Mouse (Mus musculus): ENCODE measurements around the gene Itga9. TPM values are rescaled to one million over a fixed set of nuclear protein-coding genes. Genes with fewer than 3 reads are reported as not detected.

The Itga9 gene
- polyA plus RNA-seq, 1 experiment from 2014 or later: 2.6 TPM

- H3K4me2 ChIP-seq: no peak overlapping the region
These were observed 324.1 kb downstream of the Itga9 start for GRCm38 (mm10) chr9:118930611-118931010.

GRCm38 (mm10) chr9:118933800-118934199 is 327.3 kb downstream of the Itga9 start:
- no peak overlapping the region for H3K4me3 ChIP-seq (replicated peaks)
- no peaks in the 10 kb centered on the region for H3K27me3 ChIP-seq (replicated peaks)
- H3K9ac ChIP-seq (replicated peaks): no peak overlapping the region
- no peak overlapping the region for H3K27ac ChIP-seq (replicated peaks)
- H3K9me3 ChIP-seq (replicated peaks): no peaks in the 10 kb centered on the region
- WGBS: 93% methylated on average over 9 of the region's 9 CpGs
- no peak for ATAC-seq (ENCODE audit: low FRiP score)
- H3K4me2 ChIP-seq: no peak overlapping the region
- 0 out of 2 replicates have a peak, but pooled peaks cover 2% of the 10 kb centered on the region for H3K36me3 ChIP-seq
- H3K4me1 ChIP-seq: peaks cover 32% of the 10 kb centered on the region

More at GRCm38 (mm10) chr9:118930611-118931010, 324.1 kb downstream of the Itga9 start:
- ATAC-seq (ENCODE audit: low FRiP score): no peak
- Histone ChIP-seq H3K36me3 (0 out of 2 replicates have a peak, but pooled peaks cover 2% of the 10 kb centered on the region), H3K4me1 (peaks cover 33% of the 10 kb centered on the region), H3K9me3 (replicated peaks) (no peaks in the 10 kb centered on the region), H3K4me3 (replicated peaks) (no peak overlapping the region), H3K27me3 (replicated peaks) (no peaks in the 10 kb centered on the region), H3K27ac (replicated peaks) (no peak overlapping the region), H3K9ac (replicated peaks) (no peak overlapping the region)
- 77% methylated on average over 9 of the region's 9 CpGs for WGBS

- Histone ChIP-seq H3K4me3 (replicated peaks) (no peak overlapping the region), H3K4me2 (no peak overlapping the region), H3K9ac (replicated peaks) (no peak overlapping the region), H3K27ac (replicated peaks) (no peak overlapping the region), H3K27me3 (replicated peaks) (no peaks in the 10 kb centered on the region), H3K36me3 (0 out of 2 replicates have a peak, but pooled peaks cover 2% of the 10 kb centered on the region), H3K9me3 (replicated peaks) (no peaks in the 10 kb centered on the region), H3K4me1 (peaks cover 32% of the 10 kb centered on the region)
- ATAC-seq (ENCODE audit: low FRiP score): no peak
- WGBS: 90% methylated on average over 12 of the region's 12 CpGs
These were observed 327.8 kb downstream of the Itga9 start for GRCm38 (mm10) chr9:118934319-118934718.

- no peak overlapping the region for H3K4me3 ChIP-seq (replicated peaks)
- H3K4me2 ChIP-seq: no peak overlapping the region
- 76% methylated on average over 13 of the region's 13 CpGs for WGBS
- no peaks in the 10 kb centered on the region for H3K27me3 ChIP-seq (replicated peaks)
- H3K9me3 ChIP-seq (replicated peaks): no peaks in the 10 kb centered on the region
- ATAC-seq (ENCODE audit: low FRiP score): no peak
- no peak overlapping the region for H3K9ac ChIP-seq (replicated peaks)
- 0 out of 2 replicates have a peak, but pooled peaks cover 2% of the 10 kb centered on the region for H3K36me3 ChIP-seq
- H3K4me1 ChIP-seq: peaks cover 31% of the 10 kb centered on the region
- no peak overlapping the region for H3K27ac ChIP-seq (replicated peaks)
These were observed 328.6 kb downstream of the Itga9 start for GRCm38 (mm10) chr9:118935098-118935497.

- Histone ChIP-seq H3K27ac (replicated peaks) (no peak overlapping the region; the same call in 1 of the 2 replicates), H3K36me3 (0 out of 2 replicates have a peak, but pooled peaks cover 2% of the 10 kb centered on the region), H3K4me2 (no peak overlapping the region), H3K4me3 (replicated peaks) (no peak overlapping the region), H3K4me1 (peaks cover 32% of the 10 kb centered on the region), H3K9me3 (replicated peaks) (no peaks in the 10 kb centered on the region), H3K27me3 (replicated peaks) (no peaks in the 10 kb centered on the region), H3K9ac (replicated peaks) (no peak overlapping the region)
- no peak for ATAC-seq (ENCODE audit: low FRiP score)
- WGBS: 38% methylated on average over 12 of the region's 12 CpGs
These were observed 329.6 kb downstream of the Itga9 start for GRCm38 (mm10) chr9:118936071-118936470.

GRCm38 (mm10) chr9:118937515-118937914 is 331.0 kb downstream of the Itga9 start:
- no peaks in the 10 kb centered on the region for H3K27me3 ChIP-seq (replicated peaks)
- peaks cover 32% of the 10 kb centered on the region for H3K4me1 ChIP-seq
- no peak overlapping the region for H3K4me2 ChIP-seq
- H3K9me3 ChIP-seq (replicated peaks): no peaks in the 10 kb centered on the region
- ATAC-seq (ENCODE audit: low FRiP score): no peak
- 0 out of 2 replicates have a peak, but pooled peaks cover 2% of the 10 kb centered on the region for H3K36me3 ChIP-seq
- no peak overlapping the region for H3K27ac ChIP-seq (replicated peaks)
- H3K9ac ChIP-seq (replicated peaks): no peak overlapping the region
- WGBS: 49% methylated on average over 3 of the region's 3 CpGs
- H3K4me3 ChIP-seq (replicated peaks): no peak overlapping the region

GRCm38 (mm10) chr9:118939410-118939809 is 332.9 kb downstream of the Itga9 start:
- Histone ChIP-seq H3K27ac (replicated peaks) (no peak overlapping the region), H3K9ac (replicated peaks) (no peak overlapping the region), H3K27me3 (replicated peaks) (no peaks in the 10 kb centered on the region), H3K9me3 (replicated peaks) (no peaks in the 10 kb centered on the region), H3K4me2 (no peak overlapping the region), H3K36me3 (no peaks in the 10 kb centered on the region), H3K4me1 (peaks cover 36% of the 10 kb centered on the region), H3K4me3 (replicated peaks) (no peak overlapping the region)
- 39% methylated on average over 13 of the region's 13 CpGs for WGBS
- ATAC-seq (ENCODE audit: low FRiP score): no peak

- no peak for ATAC-seq (ENCODE audit: low FRiP score)
- Histone ChIP-seq H3K4me1 (peaks cover 36% of the 10 kb centered on the region), H3K4me3 (replicated peaks) (no peak overlapping the region), H3K4me2 (no peak overlapping the region), H3K27me3 (replicated peaks) (no peaks in the 10 kb centered on the region), H3K36me3 (no peaks in the 10 kb centered on the region), H3K27ac (replicated peaks) (no peak overlapping the region), H3K9me3 (replicated peaks) (no peaks in the 10 kb centered on the region), H3K9ac (replicated peaks) (no peak overlapping the region)
- WGBS: 86% methylated on average over 12 of the region's 12 CpGs
These were observed 333.3 kb downstream of the Itga9 start for GRCm38 (mm10) chr9:118939831-118940230.

GRCm38 (mm10) chr9:118940591-118941207 is 334.2 kb downstream of the Itga9 start:
- Histone ChIP-seq H3K4me3 (replicated peaks) (no peak overlapping the region), H3K27me3 (replicated peaks) (no peaks in the 10 kb centered on the region), H3K4me1 (peaks cover 33% of the 10 kb centered on the region), H3K4me2 (no peak overlapping the region), H3K27ac (replicated peaks) (no peak overlapping the region), H3K9me3 (replicated peaks) (no peaks in the 10 kb centered on the region), H3K36me3 (no peaks in the 10 kb centered on the region), H3K9ac (replicated peaks) (no peak overlapping the region)
- WGBS: 74% methylated on average over 12 of the region's 12 CpGs
- ATAC-seq (ENCODE audit: low FRiP score): no peak

GRCm38 (mm10) chr9:118942030-118942429 is 335.5 kb downstream of the Itga9 start:
- no peak for ATAC-seq (ENCODE audit: low FRiP score)

GRCm38 (mm10) chr9:118943941-118944340 is 337.5 kb downstream of the Itga9 start:
- no peak overlapping the region for H3K4me3 ChIP-seq (replicated peaks)
- 72% methylated on average over 5 of the region's 5 CpGs for WGBS
- no peaks in the 10 kb centered on the region for H3K9me3 ChIP-seq (replicated peaks)
- H3K36me3 ChIP-seq: no peaks in the 10 kb centered on the region
- no peaks in the 10 kb centered on the region for H3K27me3 ChIP-seq (replicated peaks)
- H3K27ac ChIP-seq (replicated peaks): no peak overlapping the region
- no peak overlapping the region for H3K9ac ChIP-seq (replicated peaks)
- H3K4me2 ChIP-seq: no peak overlapping the region
- peaks cover 13% of the 10 kb centered on the region for H3K4me1 ChIP-seq
- ATAC-seq (ENCODE audit: low FRiP score): no peak

More at GRCm38 (mm10) chr9:118942030-118942429, 335.5 kb downstream of the Itga9 start:
- no peak overlapping the region for H3K9ac ChIP-seq (replicated peaks)
- H3K27ac ChIP-seq (replicated peaks): no peak overlapping the region
- 79% methylated on average over 4 of the region's 4 CpGs for WGBS
- H3K36me3 ChIP-seq: no peaks in the 10 kb centered on the region
- H3K27me3 ChIP-seq (replicated peaks): no peaks in the 10 kb centered on the region
- no peak overlapping the region for H3K4me3 ChIP-seq (replicated peaks)
- no peaks in the 10 kb centered on the region for H3K9me3 ChIP-seq (replicated peaks)
- peaks cover 20% of the 10 kb centered on the region for H3K4me1 ChIP-seq
- H3K4me2 ChIP-seq: no peak overlapping the region

- 82% methylated on average over 12 of the region's 12 CpGs for WGBS
- ATAC-seq (ENCODE audit: low FRiP score): no peak
- Histone ChIP-seq H3K9me3 (replicated peaks) (no peaks in the 10 kb centered on the region), H3K4me2 (no peak overlapping the region), H3K27ac (replicated peaks) (no peak overlapping the region), H3K27me3 (replicated peaks) (no peaks in the 10 kb centered on the region), H3K4me1 (peaks cover 11% of the 10 kb centered on the region), H3K9ac (replicated peaks) (no peak overlapping the region), H3K36me3 (no peaks in the 10 kb centered on the region), H3K4me3 (replicated peaks) (no peak overlapping the region)
These were observed 337.9 kb downstream of the Itga9 start for GRCm38 (mm10) chr9:118944388-118944787.
